Mouse (Mus musculus) MEL-GATA-1-ER (cell line): ENCODE results near the gene P2ry12.

ENCODE experiments used
- DNase-seq: peaks from one replicate; pipeline ENCODE4 v3.0.0-alpha.2; 2012; ENCODE audit warnings: low read depth; ENCODE audit errors: extremely low read depth

Gene P2ry12

DNA sequence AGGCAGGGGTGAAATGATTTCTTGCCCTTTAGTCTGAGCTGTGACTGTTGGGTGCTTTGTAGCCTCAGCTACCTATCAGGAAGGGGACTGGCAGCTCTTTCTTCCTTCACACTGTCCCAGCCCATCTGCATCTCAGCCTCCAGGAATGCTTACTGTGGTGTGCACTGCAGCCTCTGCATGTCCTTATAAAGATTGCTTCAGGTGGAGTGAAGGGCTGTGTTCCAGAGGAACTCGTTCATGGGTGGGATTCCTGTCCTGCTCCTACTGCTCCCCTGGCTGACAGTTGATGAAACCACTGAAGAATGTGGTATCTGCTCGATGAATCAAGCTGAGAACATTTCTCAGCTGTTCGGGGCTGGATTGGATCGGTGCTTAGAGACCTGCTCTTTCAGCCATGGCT, 75.3 kb downstream of the P2ry12 start:
- DNase-seq: no peak

DNA sequence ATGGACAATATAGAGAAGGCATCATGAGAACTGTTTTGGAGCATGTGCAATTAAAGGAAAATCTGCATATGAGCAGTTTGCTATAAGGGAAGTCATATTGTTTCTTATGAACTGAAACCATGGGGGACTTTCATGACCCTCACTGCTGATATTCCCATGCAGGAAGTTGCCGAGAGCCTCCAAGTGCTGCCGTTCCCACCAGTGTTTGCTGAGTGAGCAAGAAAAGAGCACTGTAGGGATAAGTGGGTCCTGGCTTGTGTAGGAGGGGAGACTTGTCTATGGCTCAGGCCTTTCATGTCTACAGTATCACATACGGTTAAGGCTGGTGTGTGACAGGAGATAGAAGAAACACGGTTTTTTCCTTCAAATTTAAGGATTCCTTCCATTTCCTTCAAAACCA, 77.0 kb downstream of the P2ry12 start:
- no peak for DNase-seq

DNA sequence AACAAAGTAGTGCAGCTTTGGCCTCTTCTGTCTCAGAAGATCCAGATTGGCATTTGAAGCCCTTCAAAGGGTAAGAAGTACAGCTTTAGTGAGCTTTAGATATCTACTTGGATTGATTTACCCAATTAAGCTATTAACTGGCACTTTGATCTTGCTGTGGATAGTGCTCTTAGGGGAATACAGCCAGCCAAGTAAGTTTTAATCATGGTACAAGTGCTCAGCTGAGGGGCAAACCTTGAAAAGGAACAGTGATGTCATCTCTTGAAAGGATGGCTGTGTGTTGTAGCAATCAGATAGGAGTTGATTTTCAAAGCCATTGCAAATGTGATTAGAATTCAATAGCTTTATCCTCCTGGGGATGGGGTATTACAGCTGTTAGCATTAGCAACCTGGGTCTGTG, 80.5 kb downstream of the P2ry12 start:
- no peak for DNase-seq

DNA sequence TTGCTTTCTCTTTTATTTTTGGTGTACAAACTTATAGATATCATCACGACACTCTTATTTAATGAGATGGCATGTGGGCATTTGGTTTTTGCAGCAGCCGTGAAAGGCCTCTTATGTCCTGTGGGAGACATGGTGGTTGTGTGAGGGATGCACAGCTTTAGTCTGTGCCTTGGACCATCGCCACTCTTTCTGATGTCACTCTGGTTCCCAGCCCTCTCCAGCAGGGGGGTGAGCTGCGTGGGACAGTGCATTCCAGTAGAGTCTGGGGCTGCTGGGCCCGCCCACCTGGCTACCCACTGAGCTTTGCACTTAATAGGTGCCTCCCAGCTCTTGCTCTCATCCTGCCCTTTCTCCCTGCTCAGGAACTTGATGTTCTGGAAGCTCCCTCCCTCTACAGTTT, 81.5 kb downstream of the P2ry12 start:
- no peak for DNase-seq

DNA sequence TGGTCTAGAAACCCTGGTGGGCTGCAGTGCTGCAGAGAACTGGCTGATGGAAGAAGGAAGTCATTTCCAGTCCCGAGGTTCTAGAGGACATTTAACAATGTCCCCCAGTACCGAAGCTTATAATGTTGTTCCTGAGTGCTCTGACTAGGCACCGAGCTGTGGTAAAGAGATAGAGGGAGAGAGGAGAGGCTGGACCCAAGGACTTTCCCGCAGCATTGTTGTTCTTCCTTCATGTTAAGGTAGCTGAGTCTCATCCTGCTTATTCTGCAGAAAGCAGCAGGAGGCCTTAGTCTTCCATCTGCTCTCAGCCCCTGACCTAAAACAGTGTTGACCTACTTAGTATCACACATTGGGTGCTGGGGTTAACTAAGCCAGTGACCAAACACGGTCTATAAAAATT, 85.8 kb downstream of the P2ry12 start:
- no peak for DNase-seq

DNA sequence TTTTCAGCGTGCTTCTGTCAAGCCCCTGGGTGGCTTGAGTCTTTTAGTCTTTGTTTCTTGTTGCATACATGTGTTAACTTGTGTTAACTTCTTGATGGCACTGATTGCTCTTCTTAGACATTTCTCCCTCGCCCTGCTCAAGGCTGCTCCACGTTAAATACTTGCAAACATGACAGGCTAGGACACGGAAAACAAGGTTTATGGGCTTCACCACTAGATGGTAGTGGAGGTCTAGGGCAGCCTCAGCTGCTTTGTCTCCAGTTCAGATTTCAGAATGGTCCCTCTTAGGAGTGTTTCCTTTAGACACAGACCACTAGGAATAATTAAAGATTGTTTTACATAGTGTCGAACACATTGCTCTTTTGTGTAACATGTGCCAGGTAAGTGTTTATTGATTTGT, 87.4 kb downstream of the P2ry12 start:
- DNase-seq: no peak

DNA sequence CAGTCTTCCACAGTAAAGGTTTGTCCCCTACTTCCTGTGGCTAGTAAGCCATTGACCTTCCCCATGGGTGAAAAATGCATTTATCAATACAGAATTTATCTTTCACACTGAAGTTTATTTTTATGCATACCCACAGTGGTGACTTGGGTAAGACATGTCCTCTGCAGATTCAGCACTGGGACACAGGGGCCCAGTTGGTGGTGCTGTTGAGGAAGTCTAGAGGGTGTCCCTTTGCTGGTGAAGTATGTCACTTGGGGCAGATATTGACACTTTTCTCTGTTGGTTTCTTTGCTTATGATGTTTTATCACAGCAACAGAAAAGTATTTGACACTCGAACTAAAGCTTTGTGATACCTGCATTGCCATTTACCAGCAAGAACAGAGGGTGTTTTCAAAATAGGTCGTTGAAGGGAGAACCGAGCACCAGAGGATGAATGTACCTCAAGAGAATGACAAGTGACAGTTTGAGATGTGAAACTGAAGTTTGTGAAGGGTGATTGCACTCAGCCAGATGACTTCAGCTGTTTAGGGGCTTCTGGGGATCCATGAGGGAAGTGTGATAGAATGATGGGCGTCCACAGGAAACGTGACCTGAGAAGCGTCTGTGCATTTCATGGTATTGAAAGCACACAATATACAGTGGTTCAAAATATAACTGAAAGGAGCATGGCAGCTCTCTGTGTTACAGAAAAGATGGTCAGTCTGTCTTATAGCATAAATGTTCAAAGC, 88.1 kb downstream of the P2ry12 start:
- DNase-seq: no peak

DNA sequence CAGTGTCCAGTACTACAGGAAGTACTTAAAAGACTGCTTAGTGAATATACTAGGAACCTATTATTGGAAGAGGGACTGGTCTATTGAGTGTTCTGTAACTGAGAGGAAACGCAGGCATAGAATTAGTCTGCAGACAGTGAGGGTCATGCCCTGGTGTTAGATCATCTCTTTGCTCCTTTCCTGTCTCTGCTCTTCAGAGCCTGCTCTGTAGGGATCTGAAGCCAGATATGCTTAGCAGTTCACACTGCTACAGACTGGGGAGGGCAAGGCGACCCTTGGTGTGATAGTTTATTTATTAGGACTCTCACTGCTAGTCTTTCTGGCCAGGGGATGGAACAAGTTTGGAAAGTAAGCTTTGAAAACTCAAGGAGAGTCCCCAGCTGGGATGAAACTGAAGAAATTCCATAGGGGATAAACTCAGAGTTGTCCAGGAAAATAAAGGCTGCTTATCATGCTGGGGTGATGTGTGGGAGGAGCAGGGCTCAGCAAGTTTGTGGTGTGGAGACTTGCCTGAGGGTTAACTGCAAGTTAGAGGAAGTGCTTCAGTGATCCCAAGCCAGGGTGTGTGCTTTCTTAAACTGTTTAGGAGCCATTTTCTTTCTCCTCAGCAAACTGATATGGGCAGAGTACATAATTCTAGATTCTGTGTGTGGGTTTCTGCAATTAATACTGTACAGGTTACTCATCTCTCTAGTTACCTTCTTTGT, 92.6 kb downstream of the P2ry12 start:
- DNase-seq: no peak

DNA sequence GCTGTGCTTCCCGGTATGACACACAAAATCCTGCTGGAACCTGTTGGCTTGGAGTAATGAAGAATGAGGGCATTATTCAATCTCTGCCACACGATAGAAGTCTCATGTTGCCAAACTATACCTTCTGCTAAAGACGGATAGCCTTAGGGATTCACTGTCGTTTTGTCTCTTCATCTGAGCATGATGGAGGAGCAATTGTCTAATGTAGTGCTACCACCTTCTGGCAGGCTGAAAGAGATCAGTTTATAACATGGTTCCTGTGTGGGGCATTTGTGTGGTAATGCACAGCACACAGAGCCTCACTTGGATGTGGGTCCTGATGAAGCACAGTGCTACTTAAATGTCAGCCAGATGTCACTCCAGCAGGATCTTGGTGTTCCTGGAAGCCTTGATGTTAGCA, 93.5 kb downstream of the P2ry12 start:
- DNase-seq: no peak

DNA sequence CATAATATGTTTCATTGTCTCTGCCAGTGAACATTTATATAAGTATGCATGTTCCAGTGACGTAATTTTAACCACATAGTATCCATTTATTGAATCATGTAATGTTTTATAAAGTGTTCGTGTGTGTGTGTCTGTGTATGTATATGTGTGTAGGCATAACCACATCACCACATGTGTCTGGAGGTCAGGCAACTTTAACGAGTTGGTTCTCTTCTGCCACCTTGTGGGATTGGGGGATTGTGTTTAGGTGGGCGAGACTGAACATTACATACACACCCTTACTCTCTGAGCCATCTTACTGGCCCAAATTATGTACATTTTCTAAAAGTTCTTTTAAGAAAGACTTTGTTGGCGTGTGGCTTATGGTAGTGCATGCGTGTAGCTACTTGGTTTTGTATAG, 94.2 kb downstream of the P2ry12 start:
- DNase-seq: no peak

DNA sequence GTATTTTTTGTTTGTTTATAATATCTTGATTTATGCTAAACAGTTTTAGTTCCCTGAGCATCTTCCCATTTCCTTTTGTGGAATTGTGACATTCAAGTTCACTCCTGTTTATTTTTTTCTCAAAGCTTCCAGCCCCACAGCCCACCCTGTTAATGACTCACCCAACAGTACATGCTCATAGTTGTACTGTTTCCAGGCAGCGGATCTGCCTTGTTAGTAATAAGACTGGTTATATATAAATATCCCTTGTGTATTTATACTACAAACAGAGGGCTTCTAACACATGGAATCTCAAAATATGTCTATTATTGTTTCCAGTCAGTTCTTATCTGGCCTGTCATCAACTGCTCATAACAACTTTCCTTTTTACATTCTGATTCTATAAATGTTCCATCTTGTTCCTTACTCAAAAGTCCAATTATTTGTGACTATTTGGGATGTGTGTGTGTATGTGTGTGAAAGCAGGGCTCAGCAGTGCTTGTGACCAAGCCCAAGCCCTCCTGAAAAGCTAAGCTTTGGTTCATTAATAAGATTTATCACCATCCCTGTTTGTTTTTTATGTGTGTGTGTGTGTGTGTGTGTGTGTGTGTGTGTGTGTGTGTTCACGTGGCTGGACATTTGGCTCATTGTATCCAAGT, 95.1 kb downstream of the P2ry12 start:
- no peak for DNase-seq
